Mouse (Mus musculus): ENCODE measurements at regions not wholly inside any gene's neighbourhood (a gene's known extent, or its start where the extent isn't known, plus 50 kb on each side); places are given as distances from the start of the nearest gene placed in this dataset.

DNA sequence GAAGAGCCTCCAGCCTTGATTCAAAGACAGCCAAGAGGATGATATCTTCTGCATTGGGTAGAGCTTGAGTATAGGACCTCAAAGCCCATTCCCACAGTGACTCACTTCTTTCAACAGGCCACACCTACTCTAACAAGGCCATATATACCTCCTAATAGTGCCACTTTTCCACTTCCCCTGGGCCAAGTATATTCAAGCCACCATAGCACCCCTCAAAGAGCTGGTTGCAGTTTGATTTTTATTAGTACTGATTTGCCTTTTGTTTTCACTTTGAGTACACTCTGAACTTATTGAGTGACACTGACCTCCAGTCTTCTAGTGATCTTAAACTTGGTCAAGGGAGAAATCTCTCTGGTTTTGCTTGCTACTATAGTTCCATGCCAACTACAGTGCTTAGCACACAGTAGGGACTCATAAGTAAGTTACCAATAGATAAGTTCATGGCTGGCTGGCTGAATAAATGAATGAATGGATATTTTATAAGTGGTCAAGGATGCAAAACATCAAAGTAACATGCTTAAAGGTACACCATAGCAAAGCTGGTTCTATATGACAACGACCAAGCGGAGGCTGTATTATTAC, 64.5 kb upstream of the Lmo2 start:
- no peak for DNase-seq (ENCODE audit: low spot score)

GRCm38 (mm10) chr2:103893805-103894204, 64.0 kb upstream of the Lmo2 start:
- peak; percentile 65 for DNase-seq (ENCODE audit: low spot score)

GRCm38 (mm10) chr2:103894981-103895676, 62.7 kb upstream of the Lmo2 start:
- DNase-seq (ENCODE audit: low spot score) = peak; percentile 55

DNA sequence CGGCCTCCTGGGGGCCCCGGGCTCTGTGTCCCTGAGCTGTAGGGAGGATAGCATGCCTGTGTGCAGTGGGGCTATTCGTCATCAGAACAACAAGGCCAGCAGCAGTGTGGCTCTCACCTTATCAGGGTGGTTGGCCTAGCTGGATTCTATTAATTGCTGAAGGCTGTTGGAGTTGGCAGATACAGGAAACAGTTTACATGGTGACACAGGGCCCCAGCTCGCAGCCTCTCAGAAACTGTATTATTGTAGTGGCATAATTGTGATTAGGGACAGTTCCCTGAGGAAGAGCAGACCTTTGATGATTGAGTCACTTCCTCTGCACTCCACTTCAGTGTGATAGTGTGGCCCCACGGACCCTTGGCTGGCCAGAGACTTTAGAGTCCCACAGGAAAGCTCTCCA, 61.6 kb upstream of the Lmo2 start:
- peak; percentile 38 for DNase-seq (ENCODE audit: low spot score)

GRCm38 (mm10) chr2:103896814-103897213, 61.0 kb upstream of the Lmo2 start:
- peak; percentile 48 for DNase-seq (ENCODE audit: low spot score)

- DNase-seq (ENCODE audit: low spot score) = no peak
Measured at GRCm38 (mm10) chr2:103899713-103900112, 58.1 kb upstream of the Lmo2 start.

DNA sequence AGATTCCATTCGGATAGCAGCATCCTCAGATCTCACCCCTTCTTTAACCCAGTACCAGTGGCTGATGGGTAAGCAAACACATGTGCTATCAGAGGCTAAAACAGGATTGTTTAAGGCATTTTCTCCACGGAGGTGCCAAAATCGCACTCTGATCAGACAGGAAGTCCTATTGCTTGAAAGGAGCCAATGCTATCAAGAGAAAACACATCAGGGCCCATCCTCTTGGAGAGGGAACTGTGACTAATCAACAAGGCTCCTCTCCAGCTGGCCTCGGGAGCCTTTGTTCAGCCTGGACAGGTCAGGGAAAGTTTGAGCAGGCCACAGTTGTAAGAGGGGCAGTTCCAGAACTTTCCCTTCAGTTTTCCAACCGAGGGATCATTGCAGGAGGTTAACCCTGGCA, 57.4 kb upstream of the Lmo2 start:
- no peak for DNase-seq (ENCODE audit: low spot score)

GRCm38 (mm10) chr2:103901457-103901856, 56.3 kb upstream of the Lmo2 start:
- no peak for DNase-seq (ENCODE audit: low spot score)

- no peak for DNase-seq (ENCODE audit: low spot score)
Measured at GRCm38 (mm10) chr2:103902777-103903176, 55.0 kb upstream of the Lmo2 start.

GRCm38 (mm10) chr2:103905681-103906080, 52.1 kb upstream of the Lmo2 start:
- no peak for DNase-seq (ENCODE audit: low spot score)

GRCm38 (mm10) chr2:103906581-103907184, 51.1 kb upstream of the Lmo2 start:
- no peak for DNase-seq (ENCODE audit: low spot score)

Measured in spleen, adult 12 weeks (tissue).